Mouse (Mus musculus): Measurements from ENCODE around the gene Dok1.

- TF ChIP-seq GATA1 (IDR thresholded peaks at IDR 0.05; ENCODE audit: borderline replicate concordance, low read length) (no peak), FLI1 (IDR thresholded peaks at IDR 0.05; ENCODE audit: low read length) (no peak)
Measured at GRCm38 (mm10) chr6:83003850-83004249, 29.4 kb downstream of the Dok1 start.

Data from megakaryocyte, embryonic 14.5 days (primary cell).